Mouse (Mus musculus) embryonic facial prominence, embryonic 13.5 days (tissue): ENCODE measurements around the gene Dtx1. TPM values are rescaled to one million over a fixed set of nuclear protein-coding genes. Genes with fewer than 3 reads are reported as not detected.

Experiments used
- ATAC-seq: fragments of 200-750 bp; cut with Nextera tagmentation; 2 replicates; pipeline ENCODE4 v1.8.0; 2017; ENCODE audit warnings: low read depth; ENCODE audit not compliant: insufficient number of reproducible peaks, insufficient read depth, low FRiP score, low TSS enrichment
- H3K27ac ChIP-seq: fragments of 300-500 bp; sonication (generic); 2 replicates; pipeline ENCODE4 v1.5.1; 2015; ENCODE audit warnings: moderate library complexity, mild to moderate bottlenecking, inconsistent platforms
- H3K27me3 ChIP-seq: fragments of 300-500 bp; sonication (generic); 2 replicates; pipeline ENCODE4 v1.6.1; 2015; ENCODE audit warnings: mild to moderate bottlenecking, inconsistent platforms
- H3K36me3 ChIP-seq: fragments of 300-500 bp; sonication (generic); 2 replicates; pipeline ENCODE4 v1.6.1; 2015; ENCODE audit warnings: mild to moderate bottlenecking, inconsistent platforms
- H3K4me1 ChIP-seq: fragments of 300-500 bp; sonication (generic); 2 replicates; pipeline ENCODE4 v1.6.1; 2015; ENCODE audit warnings: inconsistent platforms
- H3K4me2 ChIP-seq: fragments of 300-500 bp; sonication (generic); 2 replicates; pipeline ENCODE4 v1.6.1; 2015; ENCODE audit warnings: moderate library complexity, mild to moderate bottlenecking, inconsistent platforms
- H3K4me3 ChIP-seq: fragments of 300-500 bp; sonication (generic); 2 replicates; pipeline ENCODE4 v1.5.1; 2015; ENCODE audit warnings: mild to moderate bottlenecking, inconsistent platforms
- H3K9ac ChIP-seq: fragments of 300-500 bp; sonication (generic); 2 replicates; pipeline ENCODE4 v1.6.1; 2015; ENCODE audit warnings: mild to moderate bottlenecking, inconsistent platforms
- H3K9me3 ChIP-seq: fragments of 300-500 bp; sonication (generic); 2 replicates; pipeline ENCODE4 v1.6.1; 2016; ENCODE audit warnings: inconsistent platforms
- WGBS: fragments of 180-500 bp; shearing (Covaris S2); methylation state at CpG from one replicate; pipeline ENCODE4 v1.1.7; 2015; ENCODE audit warnings: mixed read lengths; 5-methylcytosine and 5-hydroxymethylcytosine counted together
- polyA plus RNA-seq: library from polyadenylated mRNA; unstranded; fragments of >200 nt; fragmentation: Nextera tagmentation; extraction: Ambion mirVana; gene quantifications from 2 replicates; pipeline ENCODE4 v1.2.1, GENCODE M21; 2015

The Dtx1 gene
- polyA plus RNA-seq, 1 experiment from 2014 or later: 6.2 TPM

DNA sequence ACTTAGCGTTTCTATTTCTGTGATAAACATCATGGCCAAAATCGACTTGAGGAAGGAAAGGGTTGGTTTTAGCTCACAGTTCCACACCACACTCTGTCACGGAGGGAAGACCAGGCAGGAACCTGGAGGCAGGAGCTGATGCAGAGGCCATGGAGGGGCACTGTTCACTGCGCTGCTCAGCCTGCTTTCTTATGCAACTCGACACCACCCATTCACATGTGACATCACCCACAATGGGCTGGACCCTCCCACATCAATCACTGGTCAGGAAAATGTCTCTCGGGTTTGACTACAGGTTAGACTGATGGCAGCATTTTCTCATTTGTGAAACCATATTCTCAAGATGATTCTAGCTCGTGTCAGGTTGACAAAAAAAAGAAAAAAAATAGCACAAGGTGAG is 9.3 kb upstream of the Dtx1 start:
- Histone ChIP-seq H3K4me2 (no peak overlapping the region), H3K9ac (no peak overlapping the region), H3K4me3 (no peak overlapping the region), H3K4me1 (no peaks in the 10 kb centered on the region; the same call in 1 of the 2 replicates), H3K27ac (no peak overlapping the region), H3K27me3 (peaks cover 7% of the 10 kb centered on the region), H3K9me3 (no peaks in the 10 kb centered on the region), H3K36me3 (no peaks in the 10 kb centered on the region)
- WGBS: 55% methylated on average over 7 of the region's 7 CpGs
- no peak for ATAC-seq

DNA sequence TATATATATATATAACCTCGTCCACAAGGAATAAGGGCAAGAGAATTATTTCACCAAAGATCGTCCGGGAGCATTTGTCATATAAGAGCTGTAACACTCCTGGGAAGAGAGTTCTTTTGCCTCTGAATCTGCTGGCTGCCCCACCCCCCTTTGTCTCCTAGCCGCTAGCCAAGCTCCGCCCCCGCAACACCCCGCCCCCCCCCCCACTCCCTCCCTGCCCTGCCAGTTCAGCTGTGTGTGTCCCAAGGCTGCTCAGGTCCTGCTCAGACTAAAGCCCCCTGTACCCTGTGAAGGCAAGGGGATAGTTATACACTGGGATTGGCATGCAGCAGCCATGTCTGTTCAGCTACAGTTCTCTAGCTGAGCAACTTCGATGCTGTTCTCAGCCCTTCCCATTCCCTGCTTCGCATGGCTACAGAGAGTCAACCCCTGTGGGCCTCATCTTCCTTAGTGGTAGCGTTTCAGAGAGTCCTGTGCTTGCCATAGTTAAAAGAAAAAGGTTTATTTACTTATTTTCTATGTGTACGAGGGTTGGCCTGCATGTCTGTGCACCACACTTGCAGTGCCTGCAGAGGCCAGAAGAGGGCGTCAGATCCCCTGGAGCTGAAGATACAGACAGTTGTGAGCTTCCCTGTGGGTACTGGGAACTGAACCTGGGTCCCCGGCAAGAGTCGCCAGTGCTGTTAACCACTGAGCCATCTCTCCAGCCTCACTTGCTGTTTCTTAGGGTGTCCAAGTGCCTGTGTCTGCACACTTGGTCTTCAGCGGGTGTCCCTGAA is 7.1 kb upstream of the Dtx1 start:
- ATAC-seq: no peak
- H3K4me1 ChIP-seq: no peaks in the 10 kb centered on the region; the same call in 1 of the 2 replicates
- no peaks in the 10 kb centered on the region for H3K9me3 ChIP-seq
- H3K36me3 ChIP-seq: no peaks in the 10 kb centered on the region
- H3K4me2 ChIP-seq: no peak overlapping the region
- H3K4me3 ChIP-seq: no peak overlapping the region
- WGBS: 59% methylated on average over 13 of the region's 15 CpGs
- H3K27ac ChIP-seq: no peak overlapping the region
- H3K9ac ChIP-seq: no peak overlapping the region
- H3K27me3 ChIP-seq: peaks cover 29% of the 10 kb centered on the region

DNA sequence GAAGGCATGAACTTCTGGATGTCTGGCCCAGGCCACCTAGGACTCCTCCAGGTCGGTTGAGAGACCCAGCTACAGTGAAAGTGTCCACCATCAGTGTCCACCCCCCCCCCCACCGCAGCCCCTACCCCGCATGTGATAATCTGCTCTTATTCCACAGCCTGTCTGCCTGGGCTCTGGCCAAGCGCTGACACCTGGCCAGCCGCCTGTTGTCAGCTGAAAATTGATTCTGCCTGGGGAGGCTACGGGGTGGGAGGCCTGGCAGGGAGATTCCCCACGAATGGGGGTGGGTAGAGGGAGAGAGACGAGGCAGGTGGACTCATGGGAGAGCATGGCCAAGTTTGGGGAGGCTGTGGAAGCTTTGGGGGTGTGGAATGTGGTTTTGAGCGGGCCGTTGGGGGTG is 5.4 kb upstream of the Dtx1 start:
- H3K27ac ChIP-seq: no peak overlapping the region
- WGBS: 72% methylated on average over 10 of the region's 10 CpGs
- H3K27me3 ChIP-seq: peaks cover 45% of the 10 kb centered on the region
- no peaks in the 10 kb centered on the region for H3K9me3 ChIP-seq
- ATAC-seq: no peak
- no peaks in the 10 kb centered on the region; the same call in 1 of the 2 replicates for H3K4me1 ChIP-seq
- no peak overlapping the region for H3K4me2 ChIP-seq
- no peaks in the 10 kb centered on the region for H3K36me3 ChIP-seq
- H3K4me3 ChIP-seq: no peak overlapping the region
- H3K9ac ChIP-seq: no peak overlapping the region

DNA sequence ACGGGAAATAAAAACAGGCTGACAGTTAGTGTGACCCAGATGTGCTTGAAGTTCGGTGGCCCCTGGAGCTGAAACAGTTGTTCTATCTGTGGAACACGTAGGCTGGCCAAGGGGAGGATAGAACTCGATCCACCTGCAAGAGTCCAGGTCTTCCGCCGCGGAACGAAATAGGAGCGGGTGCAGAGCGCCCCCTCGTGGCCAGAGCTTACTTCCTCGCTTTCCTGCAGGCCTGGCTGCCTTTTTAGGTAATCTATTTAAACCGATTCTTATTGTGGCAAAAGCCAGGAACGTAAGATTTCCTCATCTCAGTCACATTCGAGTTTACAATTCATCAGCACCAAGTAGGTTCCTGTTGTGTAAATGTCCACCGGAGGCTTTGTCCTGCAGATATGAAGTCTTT is 2.6 kb upstream of the Dtx1 start:
- no peak overlapping the region for H3K9ac ChIP-seq

DNA sequence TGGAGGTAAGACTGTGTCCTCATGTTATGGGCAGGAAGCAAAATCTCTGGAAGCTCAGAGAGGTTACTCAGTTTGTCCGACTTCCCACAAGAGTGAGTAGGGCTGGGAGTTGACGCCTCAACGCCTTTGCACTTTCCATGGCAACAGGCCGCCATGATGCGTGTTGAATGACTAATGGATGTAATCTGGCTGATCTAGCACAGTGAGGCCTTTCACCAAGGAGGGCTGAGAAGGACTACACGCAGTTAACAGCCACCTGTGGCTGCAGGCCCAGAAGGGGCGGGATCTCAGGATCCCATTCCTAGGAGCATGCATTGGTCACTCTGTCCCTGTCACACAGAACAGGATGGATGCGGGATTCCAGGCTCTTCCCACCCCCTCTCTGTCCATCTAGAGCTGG is 994 bp upstream of the Dtx1 start:
- Histone ChIP-seq H3K4me2 (no peak overlapping the region), H3K27me3 (peaks cover 89% of the 10 kb centered on the region), H3K4me1 (peaks cover 24% of the 10 kb centered on the region), H3K36me3 (no peaks in the 10 kb centered on the region), H3K27ac (no peak overlapping the region), H3K9ac (no peak overlapping the region), H3K4me3 (no peak overlapping the region), H3K9me3 (no peaks in the 10 kb centered on the region)
- 79% methylated on average over 8 of the region's 8 CpGs for WGBS
- no peak for ATAC-seq

More for the DNA sequence above, 2.6 kb upstream of the Dtx1 start:
- ATAC-seq: no peak
- peaks cover 73% of the 10 kb centered on the region for H3K27me3 ChIP-seq
- no peak overlapping the region for H3K4me2 ChIP-seq
- peaks cover 21% of the 10 kb centered on the region for H3K4me1 ChIP-seq
- no peak overlapping the region for H3K4me3 ChIP-seq
- WGBS: 3% methylated on average over 16 of the region's 16 CpGs
- H3K27ac ChIP-seq: no peak overlapping the region
- H3K9me3 ChIP-seq: no peaks in the 10 kb centered on the region
- H3K36me3 ChIP-seq: no peaks in the 10 kb centered on the region

DNA sequence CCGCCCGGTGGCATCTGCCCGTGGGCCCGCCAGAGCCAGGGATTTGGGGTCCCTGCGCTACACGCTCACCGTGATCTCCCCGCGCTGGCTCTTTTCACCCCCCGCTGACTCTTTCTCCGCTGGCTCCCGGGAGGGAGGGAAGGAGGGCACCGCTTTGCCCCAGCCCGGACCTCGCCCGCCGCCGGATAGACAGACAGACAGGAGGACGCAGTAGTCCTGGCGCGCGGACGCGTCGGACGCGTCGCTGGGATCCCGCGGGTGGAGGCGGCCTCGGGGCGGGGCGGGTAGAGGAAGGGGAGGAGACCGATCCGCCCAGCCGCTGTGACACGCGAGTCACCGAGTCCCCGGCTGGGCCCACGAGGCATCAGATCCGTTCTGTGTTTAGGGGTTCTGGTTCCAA is 311 bp downstream of the Dtx1 start:
- 2% methylated on average over 41 of the region's 43 CpGs for WGBS

GRCm38 (mm10) chr5:120710826-120711248 is 890 bp downstream of the Dtx1 start:
- WGBS: under 1% methylated on average over 34 of the region's 34 CpGs
- Histone ChIP-seq H3K36me3 (no peaks in the 10 kb centered on the region), H3K9me3 (no peaks in the 10 kb centered on the region), H3K4me1 (peaks cover 29% of the 10 kb centered on the region), H3K9ac (peak overlapping the region; percentile 74), H3K27ac (no peak overlapping the region), H3K27me3 (peaks cover 97% of the 10 kb centered on the region), H3K4me2 (peak overlapping the region; percentile 80), H3K4me3 (peak overlapping the region; percentile 58)
- no peak for ATAC-seq

More for the DNA sequence above, 311 bp downstream of the Dtx1 start:
- Histone ChIP-seq H3K4me3 (peak overlapping the region; percentile 58), H3K36me3 (no peaks in the 10 kb centered on the region), H3K27me3 (peaks cover 96% of the 10 kb centered on the region), H3K9ac (peak overlapping the region; percentile 74), H3K9me3 (no peaks in the 10 kb centered on the region), H3K4me2 (peak overlapping the region; percentile 80), H3K4me1 (peaks cover 28% of the 10 kb centered on the region), H3K27ac (no peak overlapping the region)
- ATAC-seq: no peak

DNA sequence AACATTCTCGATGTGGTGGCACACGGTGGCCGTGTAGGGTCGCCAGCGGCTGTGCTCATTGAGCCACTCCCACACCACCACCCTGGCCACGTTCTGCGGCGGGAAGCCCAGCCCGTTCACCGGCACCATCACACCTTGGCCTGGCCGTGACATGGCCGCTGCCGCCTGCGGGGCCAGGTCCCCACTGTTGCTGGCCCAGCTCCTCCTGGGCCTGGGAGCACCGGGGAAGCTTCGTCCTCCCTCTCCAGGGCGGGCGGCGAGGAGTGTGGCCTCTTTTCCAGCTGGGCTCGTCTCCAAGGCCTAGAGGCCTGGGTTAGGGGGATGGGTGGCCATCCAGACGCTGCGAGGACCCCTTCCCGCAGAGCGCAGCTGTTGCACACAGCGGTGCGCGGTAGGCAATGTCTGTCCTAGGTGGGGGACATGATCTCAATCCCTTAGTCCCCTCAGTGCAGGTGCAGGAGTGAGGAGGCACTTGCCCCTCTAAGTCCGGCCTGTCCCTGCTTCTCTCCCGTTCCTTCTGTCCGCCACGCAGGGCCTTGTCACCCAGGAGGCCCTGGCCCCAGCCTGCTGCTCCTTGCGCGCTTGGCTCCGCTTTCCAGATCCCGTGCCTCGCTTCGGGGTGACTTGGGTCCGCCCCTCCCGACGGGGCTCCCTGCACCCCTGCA is 1.4 kb downstream of the Dtx1 start:
- Histone ChIP-seq H3K4me1 (peaks cover 29% of the 10 kb centered on the region), H3K27me3 (peaks cover 97% of the 10 kb centered on the region), H3K27ac (no peak overlapping the region), H3K4me3 (peak overlapping the region; percentile 58), H3K9me3 (no peaks in the 10 kb centered on the region), H3K4me2 (peak overlapping the region; percentile 80), H3K9ac (peak overlapping the region; percentile 74), H3K36me3 (no peaks in the 10 kb centered on the region)
- WGBS: 3% methylated on average over 40 of the region's 40 CpGs
- ATAC-seq: no peak

DNA sequence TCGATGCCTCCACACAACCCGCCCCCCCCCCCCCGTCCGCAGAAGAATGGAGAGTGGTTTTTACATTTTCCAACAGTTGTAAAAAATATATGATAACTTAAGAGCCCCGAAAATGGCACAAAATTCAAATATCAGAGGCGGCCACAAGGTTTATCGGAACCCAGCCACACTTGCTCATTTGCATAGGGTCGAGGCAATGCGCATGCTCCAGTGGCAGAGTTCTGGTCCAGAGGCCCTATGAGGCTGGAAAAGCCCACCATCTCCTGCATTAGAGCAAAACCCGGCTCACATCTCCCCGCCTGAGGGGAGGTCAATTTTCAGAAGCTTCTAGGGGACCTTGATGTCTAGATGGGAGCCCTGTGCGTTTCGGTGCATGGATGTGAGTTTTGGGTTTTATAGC is 4.8 kb downstream of the Dtx1 start:
- no peak overlapping the region for H3K27ac ChIP-seq
- H3K4me2 ChIP-seq: peak overlapping the region; percentile 40
- no peak for ATAC-seq
- no peak overlapping the region for H3K4me3 ChIP-seq
- 40% methylated on average over 13 of the region's 13 CpGs for WGBS
- H3K36me3 ChIP-seq: no peaks in the 10 kb centered on the region
- no peaks in the 10 kb centered on the region for H3K9me3 ChIP-seq
- H3K9ac ChIP-seq: peak overlapping the region; percentile 40; the same call in 1 of the 2 replicates
- peaks cover 29% of the 10 kb centered on the region for H3K4me1 ChIP-seq
- H3K27me3 ChIP-seq: peaks cover 73% of the 10 kb centered on the region

- Histone ChIP-seq H3K27me3 (peaks cover 68% of the 10 kb centered on the region), H3K4me3 (no peak overlapping the region)
These were observed 5.2 kb downstream of the Dtx1 start for GRCm38 (mm10) chr5:120706541-120706940.

GRCm38 (mm10) chr5:120704421-120704820 is 7.3 kb downstream of the Dtx1 start:
- no peaks in the 10 kb centered on the region for H3K36me3 ChIP-seq
- 46% methylated on average over 6 of the region's 6 CpGs for WGBS
- H3K9me3 ChIP-seq: no peaks in the 10 kb centered on the region
- H3K4me1 ChIP-seq: peaks cover 13% of the 10 kb centered on the region
- no peak overlapping the region for H3K4me2 ChIP-seq
- H3K9ac ChIP-seq: no peak overlapping the region
- no peak overlapping the region for H3K27ac ChIP-seq
- H3K4me3 ChIP-seq: no peak overlapping the region
- no peak for ATAC-seq
- H3K27me3 ChIP-seq: peaks cover 64% of the 10 kb centered on the region

More at GRCm38 (mm10) chr5:120706541-120706940, 5.2 kb downstream of the Dtx1 start:
- peak overlapping the region; percentile 40 for H3K4me2 ChIP-seq
- peaks cover 28% of the 10 kb centered on the region for H3K4me1 ChIP-seq
- no peak overlapping the region for H3K27ac ChIP-seq
- peak overlapping the region; percentile 40; the same call in 1 of the 2 replicates for H3K9ac ChIP-seq
- H3K36me3 ChIP-seq: no peaks in the 10 kb centered on the region
- H3K9me3 ChIP-seq: no peaks in the 10 kb centered on the region
- no peak for ATAC-seq
- WGBS: 3% methylated on average over 16 of the region's 16 CpGs

- Histone ChIP-seq H3K9me3 (no peaks in the 10 kb centered on the region), H3K4me1 (peaks cover 14% of the 10 kb centered on the region), H3K36me3 (no peaks in the 10 kb centered on the region), H3K9ac (no peak overlapping the region), H3K27ac (no peak overlapping the region), H3K27me3 (peaks cover 57% of the 10 kb centered on the region), H3K4me3 (no peak overlapping the region), H3K4me2 (no peak overlapping the region)
- WGBS: 86% methylated on average over 3 of the region's 3 CpGs
- no peak for ATAC-seq
These were observed 8.1 kb downstream of the Dtx1 start for GRCm38 (mm10) chr5:120703660-120704059.
